Mouse (Mus musculus) midbrain, postnatal 0 days (tissue): Measurements from ENCODE around the gene Flna. TPM values are rescaled to one million over a fixed set of nuclear protein-coding genes. Genes with fewer than 3 reads are reported as not detected.
A peak's percentile ranks its signal among the peaks of the same experiment; 100 is the strongest.

ENCODE experiments used
- ATAC-seq: fragments of 200-750 bp; cut with Nextera tagmentation; 2 replicates; pipeline ENCODE4 v1.8.0; 2017; ENCODE audit warnings: moderate number of reproducible peaks, mild to moderate bottlenecking, moderate TSS enrichment, moderate library complexity; ENCODE audit not compliant: low FRiP score
- DNase-seq: peaks from one replicate; pipeline ENCODE4 v3.0.0-alpha.2; 2015; ENCODE audit warnings: low spot score
- H3K27ac ChIP-seq: fragments of 300-500 bp; sonication (generic); 2 replicates; pipeline ENCODE4 v1.5.1; 2014; ENCODE audit warnings: low read depth, mild to moderate bottlenecking, low read length, mixed read lengths
- H3K27me3 ChIP-seq: fragments of 300-500 bp; sonication (generic); 2 replicates; pipeline ENCODE4 v1.6.1; 2014; ENCODE audit warnings: low read length, control low read depth, mixed read lengths; ENCODE audit not compliant: insufficient read depth
- H3K36me3 ChIP-seq: fragments of 300-500 bp; sonication (generic); 2 replicates; pipeline ENCODE4 v1.6.1; 2014; ENCODE audit warnings: low read length, control low read depth, mixed read lengths; ENCODE audit not compliant: insufficient read depth
- H3K4me1 ChIP-seq: fragments of 300-500 bp; sonication (generic); 2 replicates; pipeline ENCODE4 v1.6.1; 2014; ENCODE audit warnings: mild to moderate bottlenecking, control low read depth, antibody characterized with exemption, low read length, mixed read lengths; ENCODE audit not compliant: insufficient read depth
- H3K4me2 ChIP-seq: fragments of 300-500 bp; sonication (generic); 2 replicates; pipeline ENCODE4 v1.6.1; 2014; ENCODE audit warnings: low read depth, mild to moderate bottlenecking, low read length, mixed read lengths; ENCODE audit not compliant: poor library complexity, severe bottlenecking
- H3K4me3 ChIP-seq: fragments of 300-500 bp; sonication (generic); 2 replicates; pipeline ENCODE4 v1.5.1; 2014; ENCODE audit warnings: low read depth, mild to moderate bottlenecking, low read length, moderate library complexity
- H3K9ac ChIP-seq: fragments of 300-500 bp; sonication (generic); replicated peaks from 2 replicates; pipeline ENCODE4 v1.6.1; 2014; ENCODE audit warnings: mild to moderate bottlenecking, low read length, moderate library complexity, mixed read lengths; ENCODE audit not compliant: poor library complexity, severe bottlenecking
- H3K9me3 ChIP-seq: fragments of 300-500 bp; sonication (generic); 2 replicates; pipeline ENCODE4 v1.6.1; 2016; ENCODE audit warnings: low read length, control low read depth
- CTCF ChIP-seq: IDR thresholded peaks from 2 replicates; pipeline ENCODE4 v1.5.1; 2016; ENCODE audit warnings: antibody characterized with exemption, mild to moderate bottlenecking
- WGBS: fragments of 180-500 bp; shearing (Covaris S2); extraction: QIAGEN DNeasy Blood & Tissue Kit; methylation state at CpG from one replicate; pipeline ENCODE4 v1.1.7; 2014; 5-methylcytosine and 5-hydroxymethylcytosine counted together
- polyA plus RNA-seq: library from polyadenylated mRNA; unstranded; fragments of >200 nt; fragmentation: Nextera tagmentation; extraction: Ambion mirVana; gene quantifications from 2 replicates; pipeline ENCODE4 v1.2.1, GENCODE M21; 2015
- total RNA-seq: library from RNA; depleted of rRNA; stranded (reverse); fragments of >200 nt; gene quantifications from 2 replicates; pipeline ENCODE4 v1.2.3, GENCODE M21; 2014

Flna gene
- total and polyA plus RNA-seq, 2 experiments from 2014 or later, result 52.8 to 219 TPM

GRCm38 (mm10) chrX:74282395-74283091 is 32.9 kb upstream of the Flna start:
- no peaks in the 10 kb centered on the region for H3K9me3 ChIP-seq
- peak overlapping the region; percentile 63 for H3K9ac ChIP-seq
- TF ChIP-seq CTCF, result no peak
- no peaks in the 10 kb centered on the region for H3K4me1 ChIP-seq
- peak overlapping the region; percentile 82 for H3K27ac ChIP-seq
- no peaks in the 10 kb centered on the region for H3K36me3 ChIP-seq
- H3K27me3 ChIP-seq, result no peaks in the 10 kb centered on the region
- H3K4me3 ChIP-seq, result peak overlapping the region; percentile 48
- peak overlapping the region; percentile 57 for H3K4me2 ChIP-seq
- ATAC-seq (peak; percentile 87), DNase-seq (peak; percentile 91)
- 25% methylated on average over 35 of the region's 39 CpGs for WGBS

DNA sequence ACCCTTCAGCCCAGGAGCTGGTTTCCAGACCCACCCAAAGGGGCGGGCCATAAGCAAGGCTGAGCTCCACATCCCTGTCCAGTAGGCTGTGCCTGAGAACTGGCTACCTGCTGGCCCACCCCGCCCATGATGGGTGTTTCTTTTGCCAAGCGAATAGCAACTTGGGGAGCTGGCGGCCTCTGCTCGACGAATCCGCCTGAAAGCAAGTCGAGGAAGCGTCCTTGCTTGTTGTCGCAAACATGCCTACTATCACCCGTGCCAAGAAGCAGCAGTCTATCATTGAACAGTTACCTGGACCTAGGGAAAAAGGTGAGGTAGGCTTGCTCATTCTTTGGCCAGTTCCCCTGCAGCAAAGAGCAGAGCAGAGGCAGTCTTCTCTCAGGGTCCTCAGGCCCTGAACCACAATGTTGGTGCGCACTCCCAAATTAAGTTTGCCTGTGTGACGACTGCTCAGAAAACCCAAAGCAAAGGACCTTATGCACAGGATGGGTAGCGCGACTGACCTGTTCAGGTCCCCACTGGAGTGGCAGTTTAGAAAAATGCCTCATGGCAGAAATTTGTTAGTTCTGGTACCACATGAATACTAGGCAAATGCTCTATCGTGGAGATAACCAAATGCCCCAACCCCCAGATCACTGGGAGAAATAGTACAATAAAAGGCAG is 32.2 kb upstream of the Flna start, which contains the start of the genes Taz and Dnase1l1:
Gene Taz, plus strand, starts transcription at position 181 of the 663 bp plus-strand sequence.
Gene Dnase1l1, minus strand, starts transcription at position 606 of the 663 bp plus-strand sequence.
- DNase-seq, result peak; percentile 55
- peak; percentile 65 for ATAC-seq
- no peaks in the 10 kb centered on the region for H3K36me3 ChIP-seq

DNA sequence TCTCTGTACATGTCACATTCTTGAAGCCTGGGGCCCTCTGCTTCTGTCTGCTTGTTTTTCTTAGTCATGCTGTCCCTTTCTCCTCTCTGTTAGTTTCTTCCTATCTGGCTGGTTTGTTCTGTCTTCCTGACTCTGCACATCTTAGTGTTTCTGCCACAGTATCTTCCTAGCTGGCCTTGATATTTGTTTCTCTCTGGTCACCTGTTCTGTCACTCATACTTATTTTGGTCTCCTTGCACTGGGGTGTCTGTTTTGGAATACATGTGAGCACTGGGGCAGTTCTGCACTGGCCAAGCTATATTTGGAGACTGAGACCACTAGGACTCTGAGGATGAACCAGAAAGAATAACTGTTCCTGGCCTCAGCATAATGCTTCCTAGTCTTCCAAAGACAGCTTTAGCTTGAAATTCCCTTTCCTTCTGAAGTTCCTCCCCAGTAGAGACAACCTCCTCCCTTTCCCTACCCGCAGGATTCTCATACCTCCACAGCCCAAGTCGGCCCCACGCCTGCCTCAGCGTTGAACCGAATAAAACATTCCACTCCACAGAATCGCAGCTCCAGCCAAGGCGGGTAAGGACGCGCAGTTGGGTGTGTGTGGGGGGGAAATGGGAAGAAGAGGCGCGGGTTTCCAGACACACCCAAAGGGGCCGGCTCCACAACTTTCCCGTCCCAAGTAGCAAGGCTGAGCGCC is 31.6 kb upstream of the Flna start:
- H3K9ac ChIP-seq, result peak overlapping the region; percentile 63
- DNase-seq (no peak), ATAC-seq (no peak)
- TF ChIP-seq CTCF, result no peak
- H3K27me3 ChIP-seq, result no peaks in the 10 kb centered on the region
- no peaks in the 10 kb centered on the region for H3K9me3 ChIP-seq
- H3K36me3 ChIP-seq, result no peaks in the 10 kb centered on the region
- H3K27ac ChIP-seq, result no peak overlapping the region
- no peaks in the 10 kb centered on the region for H3K4me1 ChIP-seq
- peak overlapping the region; percentile 57 for H3K4me2 ChIP-seq
- peak overlapping the region; percentile 48 for H3K4me3 ChIP-seq
- 20% methylated on average over 14 of the region's 14 CpGs for WGBS

More for the DNA sequence above, 32.2 kb upstream of the Flna start, which contains the start of the genes Taz and Dnase1l1:
- H3K4me3 ChIP-seq, result peak within 1 kb of the TSS; percentile 48
- peak within 1 kb of the TSS; percentile 63 for H3K9ac ChIP-seq
- H3K4me2 ChIP-seq, result peak within 1 kb of the TSS; percentile 57
- no peaks in the 10 kb centered on the region for H3K4me1 ChIP-seq
- H3K27me3 ChIP-seq, result no peaks in the 10 kb centered on the region
- H3K27ac ChIP-seq, result peak within 1 kb of the TSS; percentile 82
- 24% methylated on average over 16 of the region's 16 CpGs for WGBS
- no peaks in the 10 kb centered on the region for H3K9me3 ChIP-seq
- TF ChIP-seq CTCF, result peak; percentile 2; the same call in 1 of the 2 replicates

DNA sequence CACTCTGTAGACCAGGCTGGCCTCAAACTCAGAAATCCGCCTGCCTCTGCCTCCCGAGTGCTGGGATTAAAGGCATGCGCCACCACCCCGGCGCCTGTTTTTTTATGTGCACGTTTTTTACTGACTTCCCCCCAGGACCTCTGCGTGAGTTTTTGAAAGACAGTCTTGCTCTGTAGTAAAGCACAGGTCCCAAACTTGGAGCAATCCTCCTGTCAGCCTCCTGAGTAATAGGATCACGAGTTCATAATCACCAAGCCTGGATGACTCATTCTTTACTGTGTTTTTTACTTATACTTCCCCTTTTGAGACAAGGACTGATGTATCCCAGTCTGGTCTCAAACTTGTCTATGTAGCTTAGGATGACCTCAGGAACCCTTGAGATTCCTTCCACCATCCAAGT is 28.3 kb upstream of the Flna start:
- H3K9ac ChIP-seq, result no peak overlapping the region
- no peaks in the 10 kb centered on the region for H3K27me3 ChIP-seq
- no peaks in the 10 kb centered on the region for H3K9me3 ChIP-seq
- no peak for TF ChIP-seq CTCF
- ATAC-seq, result no peak
- H3K4me3 ChIP-seq, result no peak overlapping the region
- H3K4me2 ChIP-seq, result no peak overlapping the region
- H3K4me1 ChIP-seq, result no peaks in the 10 kb centered on the region
- no peaks in the 10 kb centered on the region; the same call in 1 of the 2 replicates for H3K36me3 ChIP-seq
- no peak for DNase-seq
- WGBS, result 82% methylated on average over 8 of the region's 8 CpGs
- H3K27ac ChIP-seq, result no peak overlapping the region

DNA sequence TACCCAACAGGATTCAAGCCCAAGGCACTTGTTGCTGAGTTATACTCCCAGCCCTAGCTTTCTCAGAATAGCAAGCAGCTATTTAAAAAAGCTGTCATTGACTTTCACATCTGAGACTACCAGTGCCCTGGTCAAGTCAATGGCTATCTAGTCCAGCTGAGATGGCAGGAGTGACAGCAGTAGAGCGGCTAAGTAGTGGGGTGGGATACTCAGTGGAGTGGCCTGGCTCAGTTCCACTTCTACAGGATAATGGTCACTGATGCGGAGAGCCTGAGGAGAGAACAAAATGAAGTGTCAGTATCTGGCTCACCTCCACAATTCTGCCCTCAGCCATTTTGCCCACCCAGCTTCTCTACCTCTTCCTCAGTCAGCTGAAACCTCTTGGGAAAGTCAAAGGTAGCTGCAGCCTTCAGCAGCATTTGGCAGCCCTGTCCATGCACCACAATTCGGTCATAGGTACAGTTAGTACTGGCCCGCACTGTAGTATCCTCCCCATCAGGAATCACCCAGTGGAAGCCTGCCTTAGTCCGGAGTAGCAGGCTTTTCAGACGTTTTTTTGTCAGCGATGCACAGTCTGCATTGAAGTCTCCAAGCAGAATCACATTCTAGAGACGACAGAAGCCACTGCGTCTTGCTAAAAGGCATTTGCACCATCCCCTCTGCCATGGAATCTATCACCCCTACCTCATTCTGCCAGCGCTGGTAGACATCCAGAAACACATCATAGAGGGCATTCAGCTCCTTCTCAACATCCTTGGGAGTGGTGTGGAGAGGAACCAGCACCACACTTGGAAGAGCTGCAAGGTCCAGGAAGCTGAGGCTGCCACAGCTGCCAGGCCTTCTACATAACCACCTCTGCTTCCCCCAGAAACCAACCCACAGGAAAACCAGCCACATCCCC is 24.1 kb upstream of the Flna start:
- H3K4me3 ChIP-seq, result no peak overlapping the region
- no peaks in the 10 kb centered on the region for H3K27me3 ChIP-seq
- no peaks in the 10 kb centered on the region for H3K9me3 ChIP-seq
- no peak overlapping the region for H3K9ac ChIP-seq
- 27% methylated on average over 10 of the region's 10 CpGs for WGBS
- no peak for ATAC-seq
- DNase-seq, result no peak
- no peaks in the 10 kb centered on the region for H3K4me1 ChIP-seq
- no peaks in the 10 kb centered on the region; the same call in 1 of the 2 replicates for H3K36me3 ChIP-seq
- no peak overlapping the region for H3K27ac ChIP-seq
- TF ChIP-seq CTCF, result no peak
- no peak overlapping the region for H3K4me2 ChIP-seq
